Mouse (Mus musculus): ENCODE measurements around the gene Col17a1.

Col17a1 gene

DNA sequence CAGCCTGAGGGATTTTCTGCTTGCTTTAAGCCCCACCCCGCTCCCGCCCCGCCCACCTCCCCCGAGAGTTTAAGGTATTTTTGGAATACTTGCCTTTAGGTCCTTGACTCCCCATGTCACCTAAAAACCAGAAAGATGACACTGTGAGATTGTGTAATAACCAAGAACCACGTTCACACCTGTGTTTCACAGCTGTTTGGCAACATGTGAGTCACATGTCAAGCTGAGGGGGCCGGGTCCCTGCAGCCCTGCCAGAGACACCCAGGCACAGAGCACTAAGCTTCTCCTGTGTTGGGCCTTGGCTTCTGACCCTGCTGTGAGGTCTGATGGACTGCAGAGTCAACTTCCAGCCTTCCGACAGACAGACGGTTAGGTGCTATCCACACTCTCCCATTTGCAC lies 24.3 kb downstream of the Col17a1 start:
- DNase-seq (ENCODE audit: inconsistent ontology term): no peak

- DNase-seq (ENCODE audit: inconsistent ontology term): no peak
Observed at GRCm38 (mm10) chr19:47659765-47660408, 32.0 kb downstream of the Col17a1 start.

GRCm38 (mm10) chr19:47658914-47659535 lies 32.9 kb downstream of the Col17a1 start:
- peak; percentile 56 for DNase-seq (ENCODE audit: inconsistent ontology term)

DNA sequence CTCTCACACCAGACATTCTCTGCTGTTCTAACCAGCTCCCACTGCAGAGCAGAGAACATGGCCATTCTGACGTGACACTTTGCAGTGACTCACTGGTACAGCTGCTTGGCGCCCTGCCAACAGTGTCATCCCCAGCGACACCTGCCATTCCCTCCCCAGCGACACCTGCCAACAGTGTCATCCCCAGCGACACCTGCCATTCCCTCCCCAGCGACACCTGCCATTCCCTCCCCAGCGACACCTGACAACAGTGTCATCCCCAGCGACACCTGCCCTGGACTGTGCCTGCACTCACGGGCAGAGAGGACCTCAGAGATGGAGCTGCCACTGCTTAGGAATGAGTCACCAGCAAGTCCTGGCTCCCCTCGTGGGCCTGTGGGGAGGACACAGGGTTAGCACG lies 37.0 kb downstream of the Col17a1 start:
- DNase-seq (ENCODE audit: inconsistent ontology term): peak; percentile 20

- no peak for DNase-seq (ENCODE audit: inconsistent ontology term)
Observed at GRCm38 (mm10) chr19:47653173-47653572, 38.7 kb downstream of the Col17a1 start.

- DNase-seq (ENCODE audit: inconsistent ontology term): no peak
Observed at GRCm38 (mm10) chr19:47652255-47652654, 39.6 kb downstream of the Col17a1 start.

DNA sequence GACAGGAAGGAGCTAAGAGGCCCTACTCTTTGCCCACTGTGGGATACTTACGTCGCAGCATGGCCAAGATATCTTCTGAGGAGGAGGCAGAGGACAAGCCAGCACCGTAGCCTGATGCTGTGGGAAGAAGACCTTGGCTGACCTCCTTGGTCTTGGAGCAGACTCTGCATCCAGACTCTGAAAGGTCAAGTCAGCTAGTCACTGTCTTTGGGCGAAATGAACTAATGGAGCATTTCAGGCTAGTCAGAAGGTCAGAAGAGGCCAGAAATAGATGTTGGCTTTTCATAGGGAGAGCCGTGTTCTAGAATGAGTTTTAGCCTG lies 40.8 kb downstream of the Col17a1 start:
- DNase-seq (ENCODE audit: inconsistent ontology term): no peak

DNA sequence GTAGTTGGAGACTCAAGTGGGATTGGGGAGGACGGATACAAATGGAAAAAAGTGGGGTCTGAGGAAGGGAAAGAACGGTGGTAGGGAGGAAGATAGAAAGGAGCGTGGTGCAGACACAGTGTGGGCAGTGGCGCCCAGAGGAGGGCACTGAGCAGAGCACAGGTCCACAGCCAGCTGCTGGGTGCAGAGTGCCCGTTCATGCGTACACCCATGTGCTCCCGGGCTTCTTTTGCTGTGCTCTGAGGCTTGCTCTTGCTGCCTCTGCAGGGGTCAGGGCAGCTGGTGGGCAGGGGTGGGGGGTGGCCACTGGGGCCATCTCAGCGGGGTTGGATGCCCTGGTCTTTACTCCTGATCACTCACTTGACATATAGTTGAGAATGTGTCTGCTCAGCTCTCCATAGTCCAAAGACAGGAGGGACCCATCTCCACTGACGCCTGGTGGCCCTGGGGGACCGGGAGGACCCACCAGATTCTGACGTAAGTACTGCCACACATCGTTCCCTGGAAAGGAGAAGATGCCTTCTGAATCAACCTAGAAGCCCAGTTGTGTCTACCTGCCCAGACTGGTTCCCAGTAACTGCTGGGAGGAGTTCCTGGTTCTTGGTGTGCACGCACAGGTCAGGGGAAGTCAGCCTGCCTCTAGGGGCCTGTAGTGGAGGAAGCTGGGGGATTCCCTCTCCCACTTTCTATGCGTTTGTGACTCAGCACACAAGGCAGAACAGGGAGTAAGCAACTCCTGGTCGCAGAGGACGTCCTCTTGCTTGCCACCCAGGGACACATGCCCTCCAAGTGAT lies 41.3 kb downstream of the Col17a1 start:
- no peak for DNase-seq (ENCODE audit: inconsistent ontology term)

- DNase-seq (ENCODE audit: inconsistent ontology term): no peak
Observed at GRCm38 (mm10) chr19:47649071-47649470, 42.8 kb downstream of the Col17a1 start.

GRCm38 (mm10) chr19:47646508-47647120 lies 45.3 kb downstream of the Col17a1 start:
- DNase-seq (ENCODE audit: inconsistent ontology term): no peak

GRCm38 (mm10) chr19:47645583-47645982 lies 46.3 kb downstream of the Col17a1 start:
- peak; percentile 62 for DNase-seq (ENCODE audit: inconsistent ontology term)

- DNase-seq (ENCODE audit: inconsistent ontology term): no peak
Observed at GRCm38 (mm10) chr19:47643910-47644309, 48.0 kb downstream of the Col17a1 start.

- no peak for DNase-seq (ENCODE audit: inconsistent ontology term)
Observed at GRCm38 (mm10) chr19:47635380-47635779, 56.5 kb downstream of the Col17a1 start.

DNA sequence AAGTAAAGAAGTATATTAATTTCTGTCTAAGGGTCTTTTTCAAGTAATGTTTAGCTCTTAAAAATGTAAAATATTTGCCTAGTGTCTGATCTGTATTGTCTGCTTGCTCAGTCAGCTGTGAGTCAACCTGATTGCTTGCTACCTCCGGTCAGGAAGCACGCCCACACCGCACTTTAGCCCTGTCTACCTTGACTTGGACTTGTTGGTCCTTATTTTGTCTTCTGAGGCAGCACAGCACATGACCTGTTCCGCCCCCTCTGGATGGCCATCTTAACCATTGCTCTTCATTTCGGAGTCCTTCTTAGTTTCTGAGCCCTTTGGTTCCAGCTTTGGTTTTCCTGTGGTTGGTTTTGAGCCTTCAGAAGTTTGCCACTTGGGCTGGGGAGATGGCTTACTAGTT lies 60.1 kb downstream of the Col17a1 start:
- no peak for DNase-seq (ENCODE audit: inconsistent ontology term)

GRCm38 (mm10) chr19:47630381-47630780 lies 61.5 kb downstream of the Col17a1 start:
- no peak for DNase-seq (ENCODE audit: inconsistent ontology term)

DNA sequence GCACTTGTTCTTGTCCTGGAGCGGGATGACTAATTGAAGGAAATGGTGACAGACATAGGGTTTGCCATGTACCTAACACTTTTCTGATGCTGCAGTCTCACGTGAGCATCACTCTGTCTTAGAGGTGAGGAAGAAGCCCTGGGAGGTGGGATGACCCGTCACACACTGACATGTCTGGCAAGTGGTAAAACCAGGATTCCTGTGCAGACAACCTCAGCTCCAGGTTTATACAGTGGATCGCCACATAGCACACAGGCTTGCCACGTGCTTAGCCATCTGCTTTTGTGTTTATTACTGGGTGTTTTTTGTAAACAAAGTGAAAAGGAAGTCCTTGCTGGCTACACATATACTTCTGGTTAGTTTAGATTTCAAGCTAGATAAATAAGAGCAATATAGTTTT lies 62.8 kb downstream of the Col17a1 start:
- DNase-seq (ENCODE audit: inconsistent ontology term): no peak

DNA sequence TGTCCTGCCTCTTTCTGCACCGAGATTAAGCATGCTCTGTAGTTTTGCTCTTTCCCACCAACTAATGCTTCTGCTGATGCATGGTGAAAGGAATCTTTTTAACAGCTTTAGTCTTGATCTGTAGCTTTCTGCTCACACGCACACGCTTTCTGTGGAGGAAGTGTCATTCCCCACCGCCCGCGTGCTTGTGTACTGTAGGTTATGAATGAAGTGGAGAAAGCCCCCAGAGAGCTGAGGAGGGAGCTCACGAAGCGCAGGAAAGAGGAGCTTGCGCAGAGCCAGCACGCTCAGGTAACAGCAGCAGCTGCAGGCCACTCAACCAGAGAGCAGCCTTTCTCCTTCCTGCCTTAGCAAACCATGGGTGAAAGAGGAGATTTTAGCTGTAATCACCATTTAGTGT lies 64.4 kb downstream of the Col17a1 start:
- DNase-seq (ENCODE audit: inconsistent ontology term): no peak

GRCm38 (mm10) chr19:47624940-47625711 lies 66.8 kb downstream of the Col17a1 start:
- DNase-seq (ENCODE audit: inconsistent ontology term): peak; percentile 12

DNA sequence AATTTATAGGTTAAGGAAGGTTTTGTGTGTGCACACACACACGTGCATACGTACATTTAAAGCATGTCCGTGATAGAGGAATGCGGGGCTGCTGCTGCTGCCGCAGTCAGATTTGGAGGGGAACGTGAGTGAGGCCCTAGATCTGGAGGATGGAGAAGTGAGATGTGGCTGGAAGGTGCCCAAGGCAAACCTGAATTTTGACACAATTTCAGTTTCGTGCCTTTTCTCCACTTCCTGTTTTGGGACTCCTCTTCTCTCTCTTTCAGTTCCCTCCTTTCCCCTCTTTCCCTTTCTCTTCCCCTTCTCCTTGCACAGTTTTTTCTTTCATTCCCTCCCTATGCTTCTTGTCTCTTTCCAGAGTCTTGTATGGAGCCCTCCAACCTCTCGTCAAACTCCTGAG lies 70.4 kb downstream of the Col17a1 start:
- no peak for DNase-seq (ENCODE audit: inconsistent ontology term)

GRCm38 (mm10) chr19:47613442-47613841 lies 78.5 kb downstream of the Col17a1 start:
- no peak for DNase-seq (ENCODE audit: inconsistent ontology term)

DNA sequence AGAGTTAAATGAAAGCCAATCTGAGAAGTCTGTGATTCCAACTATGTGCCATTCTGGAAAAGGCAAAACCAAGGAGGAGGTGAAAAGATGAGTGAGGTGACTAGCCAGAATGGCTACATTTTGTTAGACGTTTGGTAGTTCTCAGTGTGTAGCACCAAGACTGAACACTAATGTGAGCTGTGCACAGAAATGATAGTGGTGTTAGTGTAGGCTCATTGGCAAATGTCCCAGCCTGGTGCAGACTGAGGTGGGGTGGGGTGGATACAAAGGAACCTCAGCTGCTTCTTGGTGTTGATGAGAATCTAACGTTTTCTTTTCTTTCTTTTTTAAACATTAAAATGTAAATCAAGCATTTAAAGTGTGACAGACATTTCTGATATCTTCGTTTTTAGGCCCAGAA lies 83.4 kb downstream of the Col17a1 start:
- DNase-seq (ENCODE audit: inconsistent ontology term): no peak
